Mouse (Mus musculus) kidney, adult 9 months (tissue): ENCODE results near the gene A530084C06Rik.

ENCODE experiments used
- DNase-seq: peaks from one replicate; pipeline ENCODE4 v3.0.0; 2022

A530084C06Rik gene

GRCm38 (mm10) chr13:31558521-31559418 lies at the start of gene A530084C06Rik:
Gene A530084C06Rik, minus strand, starts transcription at chr13:31559333.
- peak; percentile 22 for DNase-seq

GRCm38 (mm10) chr13:31603964-31604363 lies 44.8 kb upstream of the A530084C06Rik start:
- DNase-seq: no peak

GRCm38 (mm10) chr13:31599576-31599975 lies 40.4 kb upstream of the A530084C06Rik start:
- no peak for DNase-seq

GRCm38 (mm10) chr13:31587341-31587740 lies 28.2 kb upstream of the A530084C06Rik start:
- no peak for DNase-seq

GRCm38 (mm10) chr13:31579866-31580265 lies 20.7 kb upstream of the A530084C06Rik start:
- DNase-seq: peak; percentile 58

- peak; percentile 74 for DNase-seq
Measured at GRCm38 (mm10) chr13:31578389-31578788, 19.3 kb upstream of the A530084C06Rik start.

GRCm38 (mm10) chr13:31577576-31577975 lies 18.4 kb upstream of the A530084C06Rik start:
- no peak for DNase-seq

GRCm38 (mm10) chr13:31576696-31577095 lies 17.6 kb upstream of the A530084C06Rik start:
- peak; percentile 44 for DNase-seq

GRCm38 (mm10) chr13:31574627-31575026 lies 15.5 kb upstream of the A530084C06Rik start:
- no peak for DNase-seq

- DNase-seq: no peak
Measured at GRCm38 (mm10) chr13:31572806-31573508, 13.8 kb upstream of the A530084C06Rik start.

GRCm38 (mm10) chr13:31567617-31568294 lies 8.6 kb upstream of the A530084C06Rik start:
- DNase-seq: no peak

GRCm38 (mm10) chr13:31567099-31567498 lies 8.0 kb upstream of the A530084C06Rik start:
- DNase-seq: no peak

- peak; percentile 17 for DNase-seq
Measured at GRCm38 (mm10) chr13:31564394-31564793, 5.3 kb upstream of the A530084C06Rik start.

GRCm38 (mm10) chr13:31559419-31560144 lies 449 bp upstream of the A530084C06Rik start:
- DNase-seq: peak; percentile 70

GRCm38 (mm10) chr13:31557768-31558520 lies 1.2 kb downstream of the A530084C06Rik start:
- peak; percentile 79 for DNase-seq

GRCm38 (mm10) chr13:31556964-31557767 lies 2.0 kb downstream of the A530084C06Rik start:
- DNase-seq: peak; percentile 14

GRCm38 (mm10) chr13:31555834-31556233 lies 3.3 kb downstream of the A530084C06Rik start, which contains the start of gene Foxq1:
Gene Foxq1, plus strand, starts transcription at chr13:31556134.
- DNase-seq: no peak

GRCm38 (mm10) chr13:31547610-31548009 lies 11.5 kb downstream of the A530084C06Rik start:
- no peak for DNase-seq

GRCm38 (mm10) chr13:31547204-31547603 lies 11.9 kb downstream of the A530084C06Rik start:
- DNase-seq: no peak

GRCm38 (mm10) chr13:31546784-31547183 lies 12.3 kb downstream of the A530084C06Rik start:
- DNase-seq: no peak

- peak; percentile 38 for DNase-seq
Measured at GRCm38 (mm10) chr13:31543021-31543420, 16.1 kb downstream of the A530084C06Rik start.
